Mouse (Mus musculus): ENCODE measurements at regions not wholly inside any gene's neighbourhood (a gene's known extent, or its start where the extent isn't known, plus 50 kb on each side); places are given as distances from the start of the nearest gene placed in this dataset.

DNA sequence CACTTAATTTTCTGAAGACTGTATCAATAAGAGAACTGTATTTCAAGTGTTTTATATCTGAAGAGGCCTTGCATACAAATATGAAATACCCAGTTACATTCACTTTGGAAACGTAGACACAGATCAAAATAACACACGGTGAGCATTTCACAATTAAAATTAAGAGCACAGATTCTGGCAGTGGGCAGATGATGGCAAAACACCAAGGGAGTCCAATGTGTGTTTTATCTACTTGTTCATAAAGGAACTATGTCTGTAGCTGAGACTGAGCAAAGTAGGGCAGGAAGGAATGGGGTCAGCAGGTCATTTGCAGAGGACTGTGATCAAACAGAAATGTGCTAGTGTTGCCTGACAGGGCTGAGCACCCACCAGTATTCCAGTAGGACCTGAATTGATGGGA lies 171.6 kb upstream of the Pabpc6 start:
- no peak overlapping the region for H3K9ac ChIP-seq (replicated peaks; ENCODE audit: low read depth, low read length)
- no peaks in the 10 kb centered on the region for H3K27me3 ChIP-seq (ENCODE audit: control insufficient read depth, insufficient read depth, low read length)
- H3K9me3 ChIP-seq (ENCODE audit: control insufficient read depth, low read length): no peaks in the 10 kb centered on the region
- 0 out of 2 replicates have a peak, but pooled peaks cover 3% of the 10 kb centered on the region for H3K4me1 ChIP-seq (ENCODE audit: control insufficient read depth, insufficient read depth, low read length)
- WGBS: 91% methylated on average over 2 of the region's 2 CpGs
- H3K4me3 ChIP-seq (ENCODE audit: low read depth, low read length): no peak overlapping the region
- no peak overlapping the region for H3K4me2 ChIP-seq (ENCODE audit: low read depth, low read length)
- no peak overlapping the region for H3K27ac ChIP-seq (ENCODE audit: low read depth, low read length)
- H3K36me3 ChIP-seq (ENCODE audit: control insufficient read depth, insufficient read depth, low read length): no peaks in the 10 kb centered on the region
- ATAC-seq (ENCODE audit: low read depth): no peak

DNA sequence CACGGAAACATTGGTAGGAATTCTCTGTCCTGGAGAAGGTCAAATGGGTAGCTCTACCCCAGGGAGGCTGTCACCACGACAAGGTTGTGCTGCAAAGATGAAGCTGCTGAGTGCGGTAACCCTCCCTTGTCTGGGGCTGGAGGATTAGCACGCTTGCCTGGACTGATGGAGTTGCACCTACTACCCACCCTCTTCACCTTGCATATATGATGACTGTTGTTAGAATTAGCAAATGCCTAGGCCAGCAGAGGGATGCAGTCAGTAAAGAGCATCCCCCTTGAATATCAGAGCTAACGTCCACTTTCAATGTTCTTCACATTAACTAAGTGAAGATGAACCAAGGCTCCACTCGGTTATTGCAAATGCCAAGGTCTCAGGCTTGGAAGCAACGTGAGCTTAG lies 169.7 kb upstream of the Pabpc6 start:
- H3K36me3 ChIP-seq (ENCODE audit: control insufficient read depth, insufficient read depth, low read length): no peaks in the 10 kb centered on the region
- H3K9me3 ChIP-seq (ENCODE audit: control insufficient read depth, low read length): no peaks in the 10 kb centered on the region
- no peaks in the 10 kb centered on the region for H3K4me1 ChIP-seq (ENCODE audit: control insufficient read depth, insufficient read depth, low read length)
- H3K9ac ChIP-seq (replicated peaks; ENCODE audit: low read depth, low read length): no peak overlapping the region
- H3K27me3 ChIP-seq (ENCODE audit: control insufficient read depth, insufficient read depth, low read length): no peaks in the 10 kb centered on the region
- no peak for ATAC-seq (ENCODE audit: low read depth)
- 89% methylated on average over 7 of the region's 7 CpGs for WGBS
- H3K4me3 ChIP-seq (ENCODE audit: low read depth, low read length): no peak overlapping the region
- H3K27ac ChIP-seq (ENCODE audit: low read depth, low read length): no peak overlapping the region
- no peak overlapping the region for H3K4me2 ChIP-seq (ENCODE audit: low read depth, low read length)

DNA sequence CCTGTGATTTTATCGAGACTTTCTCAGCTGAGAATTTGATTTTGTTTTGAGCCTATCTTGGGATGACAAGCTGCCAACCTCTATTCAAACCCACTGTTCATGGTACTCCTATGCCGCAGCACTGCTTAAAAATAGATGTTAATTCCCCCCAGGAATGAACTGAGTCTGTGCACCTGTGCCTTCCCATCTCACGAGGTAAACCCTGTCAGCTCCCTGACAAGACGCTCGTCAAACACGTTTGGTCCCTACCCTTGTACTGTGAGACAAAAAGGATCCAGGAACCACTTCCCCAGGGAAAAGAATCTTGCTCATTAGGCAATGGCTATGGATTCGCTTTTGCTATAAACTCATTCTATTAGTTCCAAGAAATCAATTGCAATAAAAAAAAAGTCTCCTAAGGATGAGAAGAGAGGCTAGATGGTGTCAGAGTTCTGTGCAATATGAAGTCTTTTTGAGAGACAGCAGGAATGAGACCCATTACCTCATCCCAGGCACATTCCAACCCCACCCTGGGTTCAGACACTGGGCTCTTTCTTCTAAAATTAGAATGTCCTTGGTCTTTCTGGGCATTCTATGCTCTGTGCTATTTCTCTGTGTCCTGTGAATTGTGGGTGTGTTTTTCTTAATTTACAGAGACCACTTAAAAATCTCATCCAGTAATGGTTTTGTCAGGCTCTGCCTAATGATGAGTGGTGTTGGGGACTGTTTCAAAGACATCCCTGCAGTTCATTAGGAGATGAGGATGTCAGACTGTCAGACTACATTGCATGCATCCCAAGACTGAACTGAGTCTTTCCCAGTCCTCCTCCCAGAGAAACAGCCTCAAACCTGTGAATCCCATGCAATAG lies 167.7 kb upstream of the Pabpc6 start:
- H3K4me2 ChIP-seq (ENCODE audit: low read depth, low read length): no peak overlapping the region
- 85% methylated on average over 7 of the region's 7 CpGs for WGBS
- no peaks in the 10 kb centered on the region for H3K4me1 ChIP-seq (ENCODE audit: control insufficient read depth, insufficient read depth, low read length)
- no peak overlapping the region for H3K27ac ChIP-seq (ENCODE audit: low read depth, low read length)
- H3K9me3 ChIP-seq (ENCODE audit: control insufficient read depth, low read length): no peaks in the 10 kb centered on the region
- H3K9ac ChIP-seq (replicated peaks; ENCODE audit: low read depth, low read length): no peak overlapping the region
- H3K4me3 ChIP-seq (ENCODE audit: low read depth, low read length): no peak overlapping the region
- no peaks in the 10 kb centered on the region for H3K36me3 ChIP-seq (ENCODE audit: control insufficient read depth, insufficient read depth, low read length)
- ATAC-seq (ENCODE audit: low read depth): no peak
- H3K27me3 ChIP-seq (ENCODE audit: control insufficient read depth, insufficient read depth, low read length): no peaks in the 10 kb centered on the region

DNA sequence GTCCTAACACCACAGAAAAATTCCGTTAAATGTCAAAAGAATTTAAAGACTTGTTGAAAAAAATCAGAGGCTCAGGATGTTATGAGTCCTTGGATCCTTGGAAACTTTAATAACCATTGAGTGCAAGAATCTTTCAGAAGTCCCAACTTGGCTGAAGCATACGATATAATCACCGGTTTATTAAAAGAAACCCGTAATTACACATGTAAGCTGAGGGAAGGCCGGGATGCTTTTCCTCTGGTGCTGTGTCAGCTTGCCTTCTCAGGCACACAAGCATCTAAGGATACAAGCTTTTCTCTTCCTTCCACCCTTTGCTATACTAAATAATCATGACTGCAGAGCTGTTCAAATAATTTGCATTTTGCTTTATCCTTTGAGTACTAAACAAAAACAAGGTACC lies 160.4 kb upstream of the Pabpc6 start:
- Histone ChIP-seq H3K4me3 (ENCODE audit: low read depth, low read length) (no peak overlapping the region), H3K27ac (ENCODE audit: low read depth, low read length) (no peak overlapping the region), H3K4me1 (ENCODE audit: control insufficient read depth, insufficient read depth, low read length) (no peaks in the 10 kb centered on the region), H3K9ac (replicated peaks; ENCODE audit: low read depth, low read length) (no peak overlapping the region), H3K27me3 (ENCODE audit: control insufficient read depth, insufficient read depth, low read length) (no peaks in the 10 kb centered on the region), H3K36me3 (ENCODE audit: control insufficient read depth, insufficient read depth, low read length) (no peaks in the 10 kb centered on the region), H3K4me2 (ENCODE audit: low read depth, low read length) (no peak overlapping the region), H3K9me3 (ENCODE audit: control insufficient read depth, low read length) (no peaks in the 10 kb centered on the region)
- 93% methylated on average over 5 of the region's 5 CpGs for WGBS
- ATAC-seq (ENCODE audit: low read depth): no peak

DNA sequence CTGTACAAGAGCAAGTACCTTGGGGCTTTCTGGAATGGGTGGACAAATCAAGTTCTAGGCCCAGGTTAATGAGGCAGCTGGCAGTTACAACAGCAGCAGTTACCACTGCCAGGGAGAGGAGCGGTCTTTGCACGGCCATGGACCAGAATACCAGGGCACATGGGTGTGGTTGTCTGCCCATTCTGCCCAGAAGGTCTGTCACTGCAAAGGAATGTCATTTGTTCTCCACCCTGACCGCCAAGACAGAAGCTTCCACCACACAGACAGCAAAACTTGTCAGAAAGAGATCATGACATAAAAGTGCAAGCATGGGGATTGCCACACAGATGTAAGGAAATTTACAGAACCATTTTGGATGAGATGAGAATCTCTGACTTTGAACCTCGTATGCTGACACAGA lies 151.8 kb upstream of the Pabpc6 start:
- Histone ChIP-seq H3K4me2 (ENCODE audit: low read depth, low read length) (no peak overlapping the region), H3K9ac (replicated peaks; ENCODE audit: low read depth, low read length) (no peak overlapping the region), H3K36me3 (ENCODE audit: control insufficient read depth, insufficient read depth, low read length) (no peaks in the 10 kb centered on the region), H3K27ac (ENCODE audit: low read depth, low read length) (no peak overlapping the region), H3K4me3 (ENCODE audit: low read depth, low read length) (no peak overlapping the region), H3K9me3 (ENCODE audit: control insufficient read depth, low read length) (no peaks in the 10 kb centered on the region), H3K4me1 (ENCODE audit: control insufficient read depth, insufficient read depth, low read length) (no peaks in the 10 kb centered on the region), H3K27me3 (ENCODE audit: control insufficient read depth, insufficient read depth, low read length) (no peaks in the 10 kb centered on the region)
- WGBS: 93% methylated on average over 4 of the region's 4 CpGs
- no peak for ATAC-seq (ENCODE audit: low read depth)

DNA sequence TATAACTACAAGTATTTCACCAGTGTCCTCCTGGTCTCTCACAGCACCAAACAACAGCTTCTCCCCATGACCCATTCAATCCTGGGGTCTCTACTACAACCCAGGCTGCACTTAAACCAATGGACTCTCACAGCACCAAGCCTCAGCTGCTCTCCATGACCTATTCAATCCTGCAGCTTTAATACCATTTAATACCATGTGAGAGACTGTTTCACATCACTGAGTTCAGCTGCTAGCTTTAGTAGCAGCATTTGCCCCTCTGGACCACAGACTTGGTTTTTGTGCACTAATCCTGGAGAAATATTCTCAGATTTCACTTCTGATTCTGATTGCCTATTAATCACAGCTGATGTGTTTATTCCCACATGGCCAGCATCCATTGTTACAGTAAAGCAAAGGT lies 147.5 kb upstream of the Pabpc6 start:
- no peak for ATAC-seq (ENCODE audit: low read depth)
- no peaks in the 10 kb centered on the region for H3K27me3 ChIP-seq (ENCODE audit: control insufficient read depth, insufficient read depth, low read length)
- no peaks in the 10 kb centered on the region for H3K9me3 ChIP-seq (ENCODE audit: control insufficient read depth, low read length)
- no peak overlapping the region for H3K4me3 ChIP-seq (ENCODE audit: low read depth, low read length)
- no peak overlapping the region for H3K9ac ChIP-seq (replicated peaks; ENCODE audit: low read depth, low read length)
- H3K36me3 ChIP-seq (ENCODE audit: control insufficient read depth, insufficient read depth, low read length): no peaks in the 10 kb centered on the region
- H3K4me2 ChIP-seq (ENCODE audit: low read depth, low read length): no peak overlapping the region
- no peak overlapping the region for H3K27ac ChIP-seq (ENCODE audit: low read depth, low read length)
- H3K4me1 ChIP-seq (ENCODE audit: control insufficient read depth, insufficient read depth, low read length): no peaks in the 10 kb centered on the region

DNA sequence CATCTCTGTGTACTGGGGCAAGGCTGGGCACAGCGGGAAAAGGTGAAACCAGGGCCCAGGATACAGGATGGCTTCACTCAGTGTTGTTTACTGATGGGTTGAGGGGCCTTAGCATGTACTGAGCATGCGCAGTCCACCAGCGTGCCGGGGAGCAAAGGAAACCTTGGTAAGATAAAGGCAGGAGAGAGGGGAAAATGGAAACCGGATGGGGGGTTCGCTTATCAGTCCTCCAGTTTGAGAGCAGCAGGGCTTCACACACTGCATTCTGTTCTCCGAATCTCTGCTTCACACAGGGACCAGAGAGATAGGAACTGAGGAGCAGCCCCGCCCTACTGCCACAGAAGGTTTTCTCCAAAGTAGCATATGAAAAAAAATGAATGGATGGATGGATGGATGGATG lies 127.6 kb upstream of the Pabpc6 start:
- H3K27ac ChIP-seq (ENCODE audit: low read depth, low read length): no peak overlapping the region
- 94% methylated on average over 8 of the region's 8 CpGs for WGBS
- ATAC-seq (ENCODE audit: low read depth): no peak

DNA sequence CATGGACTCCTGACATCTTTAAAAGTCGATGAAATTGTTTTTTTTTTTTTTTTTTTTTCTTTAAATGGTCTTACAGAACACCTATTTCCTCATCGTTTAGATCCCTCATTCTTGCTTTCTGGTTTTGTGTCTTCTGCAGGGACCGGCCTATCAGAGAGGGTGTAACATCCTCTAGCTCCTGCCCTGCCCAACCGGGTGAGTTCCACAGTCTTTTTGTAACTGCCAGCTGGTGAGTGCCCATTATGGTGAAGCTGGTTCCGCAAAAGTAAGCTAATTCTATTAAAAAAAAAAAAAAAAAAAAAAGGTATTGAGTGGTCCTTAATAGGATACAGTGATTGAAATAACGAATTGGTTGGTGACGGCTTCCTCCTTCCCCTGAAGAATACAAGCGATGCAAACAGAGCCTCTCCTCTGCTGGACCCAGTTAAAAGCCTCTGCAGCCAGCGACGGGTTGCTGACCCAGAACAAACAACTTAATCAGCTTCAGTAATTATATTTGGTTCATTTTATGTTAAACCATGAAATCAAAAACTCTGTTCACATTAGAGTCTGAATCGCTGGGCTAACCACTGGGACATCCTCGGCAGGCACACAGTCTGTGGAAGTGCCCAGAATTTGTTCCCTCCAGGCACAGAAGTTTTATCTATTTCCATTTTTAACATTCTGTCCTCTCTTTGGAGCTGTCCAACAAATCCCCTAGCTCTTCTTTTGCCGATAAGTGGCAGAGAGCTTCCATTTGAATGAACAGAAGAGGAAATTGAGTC lies 126.9 kb upstream of the Pabpc6 start:
- Histone ChIP-seq H3K27me3 (ENCODE audit: control insufficient read depth, insufficient read depth, low read length) (no peaks in the 10 kb centered on the region), H3K9me3 (ENCODE audit: control insufficient read depth, low read length) (no peaks in the 10 kb centered on the region), H3K4me3 (ENCODE audit: low read depth, low read length) (no peak overlapping the region), H3K36me3 (ENCODE audit: control insufficient read depth, insufficient read depth, low read length) (no peaks in the 10 kb centered on the region), H3K4me1 (ENCODE audit: control insufficient read depth, insufficient read depth, low read length) (no peaks in the 10 kb centered on the region), H3K27ac (ENCODE audit: low read depth, low read length) (no peak overlapping the region), H3K4me2 (ENCODE audit: low read depth, low read length) (no peak overlapping the region), H3K9ac (replicated peaks; ENCODE audit: low read depth, low read length) (no peak overlapping the region)
- WGBS: 51% methylated on average over 13 of the region's 13 CpGs
- ATAC-seq (ENCODE audit: low read depth): no peak

More for the DNA sequence above, 127.6 kb upstream of the Pabpc6 start:
- H3K9me3 ChIP-seq (ENCODE audit: control insufficient read depth, low read length): no peaks in the 10 kb centered on the region
- H3K9ac ChIP-seq (replicated peaks; ENCODE audit: low read depth, low read length): no peak overlapping the region
- no peak overlapping the region for H3K4me2 ChIP-seq (ENCODE audit: low read depth, low read length)
- no peaks in the 10 kb centered on the region for H3K36me3 ChIP-seq (ENCODE audit: control insufficient read depth, insufficient read depth, low read length)
- no peaks in the 10 kb centered on the region for H3K4me1 ChIP-seq (ENCODE audit: control insufficient read depth, insufficient read depth, low read length)
- H3K4me3 ChIP-seq (ENCODE audit: low read depth, low read length): no peak overlapping the region
- H3K27me3 ChIP-seq (ENCODE audit: control insufficient read depth, insufficient read depth, low read length): no peaks in the 10 kb centered on the region

DNA sequence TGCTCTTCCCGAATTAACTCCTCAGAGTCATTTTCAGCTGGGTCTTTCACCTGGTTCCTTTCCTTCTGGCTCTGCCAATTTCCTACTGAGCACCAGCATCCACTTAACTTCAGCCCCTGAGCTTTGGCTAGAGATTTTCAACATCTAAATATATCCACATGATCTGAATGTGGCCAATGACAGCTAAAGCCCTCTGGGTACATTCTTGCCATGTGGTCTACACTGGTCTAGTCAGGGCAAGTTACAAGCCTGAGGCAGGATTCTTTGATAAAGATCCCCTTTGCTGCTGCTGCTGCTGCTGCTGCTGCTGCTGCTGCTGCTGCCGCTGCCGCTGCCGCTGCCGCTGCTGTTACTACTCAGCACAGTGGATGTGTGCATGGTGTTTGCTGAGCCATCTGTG lies 109.3 kb upstream of the Pabpc6 start:
- 86% methylated on average over 5 of the region's 5 CpGs for WGBS
- Histone ChIP-seq H3K36me3 (ENCODE audit: control insufficient read depth, insufficient read depth, low read length) (no peaks in the 10 kb centered on the region), H3K4me3 (ENCODE audit: low read depth, low read length) (no peak overlapping the region), H3K4me1 (ENCODE audit: control insufficient read depth, insufficient read depth, low read length) (no peaks in the 10 kb centered on the region), H3K27me3 (ENCODE audit: control insufficient read depth, insufficient read depth, low read length) (no peaks in the 10 kb centered on the region), H3K9me3 (ENCODE audit: control insufficient read depth, low read length) (no peaks in the 10 kb centered on the region), H3K9ac (replicated peaks; ENCODE audit: low read depth, low read length) (no peak overlapping the region), H3K27ac (ENCODE audit: low read depth, low read length) (peak overlapping the region; percentile 48; the same call in 1 of the 2 replicates), H3K4me2 (ENCODE audit: low read depth, low read length) (no peak overlapping the region)
- no peak for ATAC-seq (ENCODE audit: low read depth)
